Mouse (Mus musculus) skeletal muscle tissue, adult 2 months (tissue): ENCODE data around the gene Prl4a1.
"Not testable (repeated sequence)": the region's sequence is repeated elsewhere in the genome, so short reads cannot be mapped to it uniquely, and the experiment has no call there.

ENCODE experiments used
- DNase-seq: peaks from one replicate; pipeline ENCODE4 v3.0.0-alpha.2; 2012; ENCODE audit warnings: low read depth, low spot score

Prl4a1 gene

DNA sequence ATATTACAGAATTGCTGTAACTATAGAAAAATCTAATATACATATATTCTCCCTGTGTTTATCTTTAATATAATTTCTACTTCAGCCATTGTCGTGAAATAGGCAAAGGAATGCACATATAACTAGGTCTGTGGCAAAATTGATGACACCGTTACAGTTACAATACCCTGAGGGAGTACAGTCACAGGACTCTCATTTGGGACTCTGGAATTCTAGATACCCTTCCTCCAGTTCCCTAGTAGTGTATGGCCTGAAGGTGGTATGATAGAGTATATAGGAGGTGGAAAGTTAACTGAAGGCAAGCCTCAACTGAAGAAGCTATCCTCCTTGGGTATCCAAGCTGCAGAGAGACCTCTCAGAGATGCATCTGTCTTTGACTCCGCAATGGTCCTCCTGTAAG lies at the start of gene Prl4a1:
Gene Prl4a1, plus strand, starts transcription at position 301 of the 400 bp plus-strand sequence.
- no peak for DNase-seq

DNA sequence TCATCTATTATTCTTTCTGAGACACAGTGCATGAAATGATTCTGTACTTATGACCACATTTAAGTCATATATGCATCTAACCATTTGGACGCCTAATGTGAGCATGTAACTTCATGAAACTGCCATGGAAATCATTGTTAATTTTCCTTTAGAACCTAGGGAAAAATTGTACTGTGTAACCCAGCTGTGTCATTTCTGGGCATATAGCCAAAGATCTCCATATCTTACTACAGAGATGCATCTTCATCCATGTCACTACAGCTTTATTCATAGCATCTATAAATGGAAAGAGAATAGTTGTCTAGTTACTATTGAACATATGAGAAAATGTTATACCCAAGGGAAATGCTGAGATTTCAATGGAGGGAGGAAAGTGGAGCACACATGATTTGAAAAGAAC lies 43.1 kb upstream of the Prl4a1 start:
- no peak for DNase-seq

DNA sequence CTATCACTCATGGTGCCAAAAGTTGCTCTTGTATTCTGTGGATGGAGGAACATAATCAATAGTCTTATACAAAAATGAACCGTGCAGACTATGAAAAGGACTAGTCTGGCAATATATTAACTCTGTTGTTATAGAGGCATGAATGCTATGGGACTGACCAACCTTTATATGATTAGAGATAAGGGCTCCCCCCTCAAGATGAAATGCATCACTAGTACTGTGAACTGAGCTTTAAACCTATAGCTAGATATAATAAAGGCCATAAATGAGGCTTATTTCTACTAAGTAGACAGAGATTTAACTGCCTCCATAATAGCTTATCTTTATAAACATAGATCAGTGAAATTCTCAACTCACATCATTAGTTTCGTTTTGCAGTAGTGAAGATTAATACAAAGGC lies 41.7 kb upstream of the Prl4a1 start:
- DNase-seq = not testable (repeated sequence)

DNA sequence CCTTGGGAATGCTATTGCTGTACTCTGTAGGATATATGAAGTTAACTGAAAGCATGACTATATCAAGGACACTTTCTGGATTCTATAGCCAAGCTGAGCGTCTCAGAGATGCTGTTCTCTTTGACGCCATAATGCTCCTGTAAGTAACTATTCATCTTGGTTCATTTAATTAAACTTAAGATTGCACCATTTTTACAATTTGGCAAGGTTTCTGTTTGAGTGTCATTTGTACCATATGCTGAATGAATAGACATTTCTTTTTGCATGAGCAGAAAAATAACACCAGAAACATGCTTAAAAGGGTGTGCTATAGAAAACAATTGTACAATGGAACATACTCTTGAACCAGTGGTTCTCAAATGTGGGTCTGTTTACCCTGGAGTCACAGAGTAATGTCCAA lies 38.4 kb upstream of the Prl4a1 start:
- DNase-seq = no peak

DNA sequence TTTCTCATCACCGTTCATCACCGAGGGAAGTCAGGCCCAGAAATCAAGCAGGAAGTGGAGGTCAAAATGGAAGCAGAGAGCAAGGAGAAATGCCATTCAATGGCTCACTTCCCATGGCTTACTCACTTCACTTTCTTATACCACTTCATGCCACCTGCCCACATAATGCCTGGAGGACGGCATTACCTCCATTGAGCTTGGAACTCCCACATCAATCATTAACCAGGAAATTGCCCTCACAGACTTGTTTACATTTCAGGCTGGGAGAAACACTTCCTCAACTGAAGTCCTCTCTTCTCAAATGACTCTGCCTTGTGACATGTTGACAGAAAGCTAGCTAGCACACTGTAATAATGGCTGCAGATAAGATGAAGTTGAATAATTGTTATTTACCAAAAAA lies 19.5 kb upstream of the Prl4a1 start:
- not testable (repeated sequence) for DNase-seq

DNA sequence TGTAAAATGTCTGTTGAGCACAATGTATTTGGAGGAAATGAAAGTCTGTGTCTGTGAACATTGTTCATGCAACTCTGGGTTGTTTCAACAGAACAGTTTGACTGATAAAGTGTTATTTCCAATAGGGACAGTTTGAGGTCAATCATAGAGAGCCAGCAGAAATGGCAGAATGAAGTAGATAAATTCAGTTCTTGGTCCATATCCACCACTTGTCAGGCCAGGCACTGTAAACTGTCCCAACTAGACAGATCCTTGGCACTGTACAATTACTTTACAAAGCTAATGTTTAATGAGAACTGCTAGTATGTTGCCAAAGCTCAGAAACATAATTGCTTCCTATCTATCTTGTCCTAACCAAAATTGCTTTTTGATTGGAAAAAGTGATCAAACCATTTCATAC lies 13.3 kb downstream of the Prl4a1 start:
- DNase-seq = no peak

DNA sequence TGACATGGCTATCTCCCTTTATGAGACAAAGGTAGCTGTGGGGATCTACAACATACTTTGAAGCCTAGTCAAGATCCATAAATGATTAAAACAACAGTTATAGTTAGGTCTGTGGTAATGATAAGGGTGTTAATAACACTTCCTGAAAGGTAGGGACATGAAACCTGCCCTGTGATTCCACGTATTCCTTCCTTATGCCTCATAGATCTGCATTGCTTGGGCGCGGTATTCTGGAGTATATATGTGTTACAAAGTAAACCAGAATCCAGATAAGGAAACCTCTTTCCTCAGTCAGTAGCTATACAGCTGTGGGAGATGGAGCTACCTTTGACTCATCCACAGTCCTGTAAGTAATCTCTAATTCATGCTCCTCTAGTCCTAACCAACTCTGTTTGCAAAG lies 53.3 kb downstream of the Prl4a1 start:
- no peak for DNase-seq
